Mouse (Mus musculus): Measurements from ENCODE around the gene Socs3. TPM values are rescaled to one million over a fixed set of nuclear protein-coding genes. Genes with fewer than 3 reads are reported as not detected.

Socs3 gene
- polyA plus RNA-seq, 2 experiments from 2014 or later: 34.4 to 35.5 TPM

DNA sequence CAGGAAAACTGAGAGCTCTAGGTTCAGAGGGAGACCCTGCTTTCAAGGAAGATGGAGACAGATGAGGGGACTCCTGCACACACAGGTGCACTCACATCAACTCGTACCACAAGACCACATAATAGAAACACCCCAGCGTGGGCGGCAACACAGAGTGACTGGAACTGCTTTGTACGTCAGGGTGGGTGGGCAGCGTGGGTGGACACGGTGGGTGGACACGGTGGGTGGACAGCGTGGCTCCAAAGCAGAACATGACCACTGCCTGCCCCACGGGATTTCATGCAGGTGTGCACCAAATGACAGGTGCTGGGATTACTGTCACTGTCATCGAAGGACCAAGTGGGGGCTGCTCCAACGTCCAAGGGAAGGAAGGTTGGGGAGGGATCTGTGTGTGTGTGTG lies 51.3 kb downstream of the Socs3 start:
- ATAC-seq: no peak

Other genes starting within 250 kb of the Socs3 start
- 10 to 100 TPM; 35.1 to 41.6 TPM for gene Tmc8, start 188.0 kb downstream of the Socs3 start, polyA plus RNA-seq (2017; shearing (Covaris generic))
- 100 to 1,000 TPM in 1 of 2 experiments, 10 to 100 TPM in 1; 85.5 to 146 TPM for gene Tmc6, start 187.8 kb downstream of the Socs3 start, polyA plus RNA-seq (2017; shearing (Covaris generic))
- gene 6030468B19Rik, start 172.4 kb downstream of the Socs3 start, polyA plus RNA-seq (2017; shearing (Covaris generic)): 1 to 10 TPM in 1 of 2 experiments, not detected in 1; 1.0 TPM
- 1 to 10 TPM; 1.0 to 3.2 TPM for gene Gm20708, start 160.4 kb downstream of the Socs3 start, polyA plus RNA-seq (2017; shearing (Covaris generic))
- 100 to 1,000 TPM; 110 to 153 TPM for gene Syngr2, start 160.4 kb downstream of the Socs3 start, polyA plus RNA-seq (2017; shearing (Covaris generic))
- 10 to 100 TPM; 24.8 to 42.0 TPM for gene Afmid, start 144.1 kb downstream of the Socs3 start, polyA plus RNA-seq (2017; shearing (Covaris generic))
- gene Tk1, start 144.0 kb downstream of the Socs3 start, polyA plus RNA-seq (2017; shearing (Covaris generic)): 10 to 100 TPM; 31.4 to 55.1 TPM
- 10 to 100 TPM; 16.9 to 31.5 TPM for gene Birc5, start 120.8 kb downstream of the Socs3 start, polyA plus RNA-seq (2017; shearing (Covaris generic))
- gene Tmem235, start 109.3 kb downstream of the Socs3 start, polyA plus RNA-seq (2017; shearing (Covaris generic)): not detected
- 1 to 10 TPM; 8.5 to 10.0 TPM for gene Tha1, start 96.6 kb downstream of the Socs3 start, polyA plus RNA-seq (2017; shearing (Covaris generic))
- 10 to 100 TPM; 34.3 to 38.8 TPM for gene Pgs1, start 16.2 kb upstream of the Socs3 start, polyA plus RNA-seq (2017; shearing (Covaris generic))
- gene Dnah17, start 160.6 kb upstream of the Socs3 start, polyA plus RNA-seq (2017; shearing (Covaris generic)): under 1 TPM; 0.55 to 0.67 TPM

Measured in CD4-positive, CD25-positive, alpha-beta regulatory T cell, adult 4 months (primary cell).